Mouse (Mus musculus) frontal cortex, postnatal 25 days (tissue): ENCODE results near the gene AC124108.1.

Experiments used
- DNase-seq, 2 experiments: peaks; one replicate each; pipeline ENCODE4 v3.0.0; 2022; ENCODE audit warnings: low spot score in 2 of 2

The AC124108.1 gene

GRCm38 (mm10) chr1:132245010-132245409, 53.8 kb downstream of the AC124108.1 start:
- no peak for DNase-seq

GRCm38 (mm10) chr1:132246137-132246536, 54.9 kb downstream of the AC124108.1 start:
- no peak for DNase-seq

DNA sequence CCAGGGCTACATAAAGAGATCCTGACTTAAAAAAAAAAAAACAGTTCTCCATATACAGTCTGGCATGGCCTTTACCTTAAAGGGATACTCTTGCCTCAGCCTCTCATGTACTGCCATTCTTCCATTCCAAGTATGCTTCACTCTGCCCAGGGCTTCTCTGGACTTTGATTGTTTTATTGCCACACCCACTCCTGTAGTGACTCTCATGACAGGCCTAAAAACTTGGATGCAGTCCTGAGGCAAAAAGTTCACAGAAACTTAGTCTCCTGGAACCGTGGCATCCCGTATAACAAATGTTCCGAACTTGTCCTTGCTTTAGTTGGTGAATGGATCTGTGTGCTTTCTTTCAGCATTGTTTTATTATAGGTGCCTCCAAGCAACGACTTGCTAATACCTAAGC, 55.4 kb downstream of the AC124108.1 start:
- no peak for DNase-seq

- DNase-seq: no peak
Observed at GRCm38 (mm10) chr1:132254467-132254866, 63.2 kb downstream of the AC124108.1 start.
